Mouse (Mus musculus) thymus, adult 2 months (tissue): ENCODE measurements around the gene Epha2.

Experiments used
- CTCF ChIP-seq: fragments of 200-500 bp; IDR thresholded peaks from 2 replicates; pipeline ENCODE4 v1.5.1; 2012; ENCODE audit warnings: mild to moderate bottlenecking, control low read depth, low read length, moderate library complexity, borderline replicate concordance; ENCODE audit not compliant: control insufficient read depth, poor library complexity, insufficient read depth; ENCODE audit errors: extremely low read depth
- POLR2A ChIP-seq: fragments of 200-500 bp; IDR thresholded peaks from 2 replicates; pipeline ENCODE4 v1.6.1; 2012; ENCODE audit warnings: mild to moderate bottlenecking, low read length, control low read depth, moderate library complexity; ENCODE audit not compliant: control insufficient read depth, poor library complexity, insufficient read depth; ENCODE audit errors: extremely low read depth

DNA sequence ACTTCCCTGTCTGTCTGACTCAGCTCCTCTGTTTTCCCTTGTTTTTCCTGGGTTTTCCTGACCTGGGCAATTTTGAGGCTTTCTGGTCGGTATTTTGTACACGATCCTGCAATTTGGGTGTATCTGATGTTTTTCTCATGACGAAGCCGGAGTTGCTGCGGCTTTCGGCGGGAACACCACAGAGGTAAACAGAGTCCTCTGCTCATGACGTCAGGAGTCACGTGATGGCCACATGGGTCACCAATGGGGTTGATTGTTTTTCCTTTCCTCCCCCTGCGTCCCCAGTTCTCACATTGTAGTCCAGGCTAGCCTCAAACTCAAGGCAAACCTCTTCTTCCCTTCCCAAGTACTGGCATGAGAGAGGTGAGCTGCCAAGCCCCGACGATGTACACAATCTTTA is 41.6 kb upstream of the Epha2 start:
- TF ChIP-seq CTCF (no peak), POLR2A (no peak)
